Mouse (Mus musculus) 3T3-L1 (cell line): Measurements from ENCODE around the gene Pitpnm2.

ENCODE experiments used
- DNase-seq: peaks from one replicate; pipeline ENCODE4 v3.0.0-alpha.2; 2015; ENCODE audit warnings: low read depth, low spot score

Pitpnm2 gene

GRCm38 (mm10) chr5:124202071-124202470 lies 47.5 kb downstream of the Pitpnm2 start:
- no peak for DNase-seq

GRCm38 (mm10) chr5:124201564-124201963 lies 48.0 kb downstream of the Pitpnm2 start:
- DNase-seq, result no peak

- DNase-seq, result no peak
Observed at GRCm38 (mm10) chr5:124200844-124201243, 48.7 kb downstream of the Pitpnm2 start.

GRCm38 (mm10) chr5:124199168-124199567 lies 50.4 kb downstream of the Pitpnm2 start:
- no peak for DNase-seq

- no peak for DNase-seq
Observed at GRCm38 (mm10) chr5:124198473-124198872, 51.1 kb downstream of the Pitpnm2 start.

GRCm38 (mm10) chr5:124196082-124196481 lies 53.5 kb downstream of the Pitpnm2 start:
- DNase-seq, result no peak

- DNase-seq, result no peak
Observed at GRCm38 (mm10) chr5:124194386-124195084, 55.0 kb downstream of the Pitpnm2 start.

GRCm38 (mm10) chr5:124193286-124194112 lies 56.1 kb downstream of the Pitpnm2 start:
- DNase-seq, result no peak

GRCm38 (mm10) chr5:124192726-124193285 lies 56.8 kb downstream of the Pitpnm2 start:
- DNase-seq, result no peak

GRCm38 (mm10) chr5:124192251-124192710 lies 57.3 kb downstream of the Pitpnm2 start:
- DNase-seq, result no peak

- DNase-seq, result peak; percentile 42
Observed at GRCm38 (mm10) chr5:124190146-124190870, 59.3 kb downstream of the Pitpnm2 start.

GRCm38 (mm10) chr5:124189572-124189981 lies 60.0 kb downstream of the Pitpnm2 start:
- peak; percentile 77 for DNase-seq

GRCm38 (mm10) chr5:124187508-124188311 lies 61.9 kb downstream of the Pitpnm2 start:
- DNase-seq, result no peak

- no peak for DNase-seq
Observed at GRCm38 (mm10) chr5:124186981-124187507, 62.5 kb downstream of the Pitpnm2 start.

GRCm38 (mm10) chr5:124186465-124186854 lies 63.1 kb downstream of the Pitpnm2 start:
- DNase-seq, result no peak

GRCm38 (mm10) chr5:124185706-124186464 lies 63.7 kb downstream of the Pitpnm2 start:
- no peak for DNase-seq

- no peak for DNase-seq
Observed at GRCm38 (mm10) chr5:124184898-124185701, 64.5 kb downstream of the Pitpnm2 start.

- DNase-seq, result no peak
Observed at GRCm38 (mm10) chr5:124184191-124184590, 65.4 kb downstream of the Pitpnm2 start.

- DNase-seq, result no peak
Observed at GRCm38 (mm10) chr5:124182642-124183041, 66.9 kb downstream of the Pitpnm2 start.
